Mouse (Mus musculus) olfactory bulb, adult 2 months (tissue): ENCODE measurements around the gene Vill.

ENCODE experiments used
- CTCF ChIP-seq: fragments of 200-500 bp; IDR thresholded peaks from 2 replicates; pipeline ENCODE4 v1.5.1; 2012; ENCODE audit warnings: low read depth, mild to moderate bottlenecking, low read length, moderate library complexity; ENCODE audit not compliant: insufficient read depth
- POLR2A ChIP-seq: fragments of 200-500 bp; IDR thresholded peaks from 2 replicates; pipeline ENCODE4 v1.6.1; 2012; ENCODE audit warnings: mild to moderate bottlenecking, low read depth, low read length, moderate library complexity; ENCODE audit not compliant: insufficient read depth

- no peak for TF ChIP-seq CTCF
- TF ChIP-seq POLR2A: no peak
Observed at GRCm38 (mm10) chr9:119053964-119054576, 1.5 kb downstream of the Vill start.
